Mouse (Mus musculus) bone marrow macrophage, adult 2 months (primary cell): ENCODE measurements around the gene Fam155a.

Source experiments
- CTCF ChIP-seq: IDR thresholded peaks from 2 replicates; pipeline ENCODE4 v1.5.1; 2012; ENCODE audit warnings: low read depth, mild to moderate bottlenecking, low read length, moderate library complexity
- POLR2A ChIP-seq: IDR thresholded peaks from 2 replicates; pipeline ENCODE4 v1.6.1; 2012; ENCODE audit warnings: mild to moderate bottlenecking, low read depth, low read length, borderline replicate concordance

- TF ChIP-seq CTCF, result no peak
- TF ChIP-seq POLR2A, result no peak
These were observed 475.9 kb downstream of the Fam155a start for GRCm38 (mm10) chr8:9295046-9295445.
